Mouse (Mus musculus) layer of hippocampus, adult 9-10 months (tissue): ENCODE data around the gene Diexf.

Experiments used
- DNase-seq: peaks from one replicate; pipeline ENCODE4 v3.0.0; 2022; ENCODE audit warnings: low spot score

Gene Diexf

GRCm38 (mm10) chr1:193129786-193130455 is at the start of gene Diexf:
Diexf (minus strand) TSS chr1:193130272.
- DNase-seq = peak; percentile 85

- no peak for DNase-seq
Measured at GRCm38 (mm10) chr1:193174143-193174733, 44.2 kb upstream of the Diexf start.

- DNase-seq = no peak
Measured at GRCm38 (mm10) chr1:193173810-193174129, 43.7 kb upstream of the Diexf start.

GRCm38 (mm10) chr1:193172991-193173809 is 43.1 kb upstream of the Diexf start:
- peak; percentile 86 for DNase-seq

GRCm38 (mm10) chr1:193169856-193170255 is 39.8 kb upstream of the Diexf start:
- DNase-seq = no peak

- no peak for DNase-seq
Measured at GRCm38 (mm10) chr1:193169228-193169627, 39.2 kb upstream of the Diexf start.

GRCm38 (mm10) chr1:193167746-193168145 is 37.7 kb upstream of the Diexf start, which contains the start of gene A130010J15Rik:
A130010J15Rik (plus strand) TSS chr1:193168046.
- no peak for DNase-seq

- no peak for DNase-seq
Measured at GRCm38 (mm10) chr1:193160317-193161032, 30.4 kb upstream of the Diexf start.

GRCm38 (mm10) chr1:193159613-193160012 is 29.5 kb upstream of the Diexf start:
- DNase-seq = no peak

GRCm38 (mm10) chr1:193159163-193159562 is 29.1 kb upstream of the Diexf start:
- no peak for DNase-seq

GRCm38 (mm10) chr1:193157111-193157492 is 27.0 kb upstream of the Diexf start:
- no peak for DNase-seq

- DNase-seq = no peak
Measured at GRCm38 (mm10) chr1:193156316-193157110, 26.4 kb upstream of the Diexf start.

- DNase-seq = no peak
Measured at GRCm38 (mm10) chr1:193153561-193153960, 23.5 kb upstream of the Diexf start.

- DNase-seq = no peak
Measured at GRCm38 (mm10) chr1:193152872-193153271, 22.8 kb upstream of the Diexf start, which contains the start of gene Irf6. Irf6 (plus strand) TSS chr1:193153111.

GRCm38 (mm10) chr1:193151134-193151533 is 21.1 kb upstream of the Diexf start:
- no peak for DNase-seq

- no peak for DNase-seq
Measured at GRCm38 (mm10) chr1:193149231-193149630, 19.2 kb upstream of the Diexf start.

- no peak for DNase-seq
Measured at GRCm38 (mm10) chr1:193146416-193146815, 16.3 kb upstream of the Diexf start.

GRCm38 (mm10) chr1:193145101-193145500 is 15.0 kb upstream of the Diexf start:
- no peak for DNase-seq

GRCm38 (mm10) chr1:193144516-193144915 is 14.4 kb upstream of the Diexf start:
- no peak for DNase-seq

GRCm38 (mm10) chr1:193142517-193143062 is 12.5 kb upstream of the Diexf start:
- DNase-seq = no peak

GRCm38 (mm10) chr1:193141118-193141517 is 11.0 kb upstream of the Diexf start:
- no peak for DNase-seq
